Mouse (Mus musculus) liver, adult 10 weeks (tissue): ENCODE results near the gene Oxtr. TPM values are rescaled to one million over a fixed set of nuclear protein-coding genes. Genes with fewer than 3 reads are reported as not detected.

Experiments
- polyA plus RNA-seq: library from polyadenylated mRNA; stranded (reverse); fragments of 350-450 nt; fragmentation: Illumina TruSeq; extraction: RNeasy Lipid Tissue Mini Kit (QIAGEN cat#74804); gene quantifications from one replicate; pipeline ENCODE4 v1.2.3, GENCODE M21; 2014; ENCODE audit warnings: low read depth, low replicate concordance

Gene Oxtr
- not detected for polyA plus RNA-seq

DNA sequence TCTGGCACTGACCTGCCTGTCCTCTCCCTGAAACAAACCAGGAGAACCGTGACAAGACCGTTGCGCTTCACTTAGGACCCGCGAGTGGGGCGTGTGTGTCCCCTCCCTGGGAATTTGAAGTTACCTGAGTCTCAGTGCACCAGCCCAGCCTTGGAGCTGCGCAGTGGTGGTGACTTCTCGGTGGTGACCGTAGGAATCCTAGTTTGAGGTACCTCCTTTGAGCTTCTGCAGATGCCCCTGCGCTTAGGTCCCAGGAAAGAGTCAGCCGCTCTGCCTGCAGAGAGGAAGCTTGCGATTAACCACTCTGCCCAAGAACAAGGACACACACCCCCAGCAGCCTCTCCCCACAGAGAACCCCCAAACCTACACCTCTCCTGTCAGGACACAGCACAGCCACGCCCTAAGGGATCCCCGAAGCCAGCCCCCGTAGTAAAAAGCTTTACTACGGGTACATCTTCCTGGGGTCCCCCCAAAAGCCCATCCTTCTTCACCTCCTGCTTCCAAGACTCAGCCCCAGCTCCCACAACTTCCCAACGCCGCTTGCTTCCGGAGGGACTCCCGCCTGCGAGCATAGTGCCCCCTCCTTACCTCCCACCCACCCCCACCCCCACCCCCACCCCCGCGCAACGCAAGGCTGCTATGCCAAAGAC lies at the start of gene Oxtr:
Oxtr (minus strand) TSS at position 34 of the 650 bp plus-strand sequence.

GRCm38 (mm10) chr6:112459341-112459749 lies 30.4 kb downstream of the Oxtr start, which contains the start of gene Cav3:
Cav3 (plus strand) TSS chr6:112459505.

Other genes with a start within 250 kb of the Oxtr start
- not detected for gene Lmcd1, start 216.2 kb downstream of the Oxtr start, polyA plus RNA-seq
- gene Ssu2, start 101.9 kb downstream of the Oxtr start, polyA plus RNA-seq, result not detected
- not detected for gene Cav3, start 30.4 kb downstream of the Oxtr start, polyA plus RNA-seq
- 1.4 TPM for gene Rad18, start 206.7 kb upstream of the Oxtr start, polyA plus RNA-seq